10 mouse cellular contexts compared by ENCODE assay signal in genomic region chr19:46607424-46607823, GRCm38 (mm10). TPM values are rescaled to one million over a fixed set of nuclear protein-coding genes. Genes with fewer than 3 reads are reported as not detected.
DNase-seq lines count a peak whose midpoint lies in the region; ATAC-seq and TF ChIP-seq lines count a peak whose summit lies in the region.
"Had no signal": no experiment of that assay in that cellular context is flagged by ENCODE, and none has a peak within 500 bp of the region (broad histone marks: within the 10 kb centered on the region; RNA-seq: fewer than 3 reads in every experiment).

No protein-coding gene starts in this region.

- peak; percentile 89 for ATAC-seq in frontal cortex, adult (ENCODE audit: low TSS enrichment)
- peak; percentile 62; the same call in 1 of the 2 replicates for ATAC-seq in liver, embryonic 16.5 days (ENCODE audit: low read depth)

- DNase-seq in frontal cortex, postnatal 14 days (ENCODE audit: low spot score in 2 of 2), result no peak
- no peak for DNase-seq in testis, postnatal 14 days (ENCODE audit: low spot score)
- DNase-seq in thymus, postnatal 36 days, result peak; percentile 44 to 55
- no peak for DNase-seq in left cerebral cortex, postnatal 4 days
- DNase-seq in spleen, postnatal 10 days (ENCODE audit: low spot score in 2 of 2), result no peak

- H3K27ac ChIP-seq in testis, adult 2 months (ENCODE audit: control insufficient read depth, insufficient read depth, low read depth, low read length), result no peak overlapping the region
- H3K27ac ChIP-seq in liver, embryonic 16.5 days (ENCODE audit: low read length), result no peak overlapping the region
- H3K27ac ChIP-seq: midbrain, embryonic 12.5 days had no signal

- TF ChIP-seq POLR2A in testis, adult 2 months (IDR thresholded peaks at IDR 0.05; ENCODE audit: control insufficient read depth, low read depth, low read length), result no peak

- peak; percentile 39; the same call in 1 of the 2 replicates for TF ChIP-seq CTCF in testis, adult 2 months (IDR thresholded peaks at IDR 0.05; ENCODE audit: control insufficient read depth, insufficient read depth, insufficient replicate concordance, low read depth, low read length)

- H3K9me3 ChIP-seq in liver, embryonic 16.5 days (replicated peaks; ENCODE audit: control insufficient read depth, low read length), result no peaks in the 10 kb centered on the region
- H3K9me3 ChIP-seq: G1E; midbrain, embryonic 12.5 days had no signal

- no peaks in the 10 kb centered on the region for H3K27me3 ChIP-seq in testis, adult 2 months (ENCODE audit: control insufficient read depth, insufficient read depth, low read length)
- H3K27me3 ChIP-seq in liver, embryonic 16.5 days (ENCODE audit: control insufficient read depth, insufficient read depth, low read depth, low read length), result no peaks in the 10 kb centered on the region
- H3K27me3 ChIP-seq: midbrain, embryonic 12.5 days had no signal

- H3K9ac ChIP-seq in liver, embryonic 16.5 days (ENCODE audit: low read depth, low read length), result no peak overlapping the region
- H3K9ac ChIP-seq: midbrain, embryonic 12.5 days had no signal

- intact Hi-C loops in left cerebral cortex, postnatal 4 days (cut with DNase I), result no loop called here

- no peak overlapping the region for H3K4me3 ChIP-seq in testis, adult 2 months (ENCODE audit: control insufficient read depth, low read depth, low read length)
- H3K4me3 ChIP-seq in liver, embryonic 16.5 days (ENCODE audit: low read depth, low read length), result no peak overlapping the region
- H3K4me3 ChIP-seq: midbrain, embryonic 12.5 days had no signal

- 30% methylated on average over 7 of the region's 7 CpGs for WGBS in liver, embryonic 16.5 days (ENCODE audit: insufficient replicate concordance)

- no peak overlapping the region for H3K4me2 ChIP-seq in liver, embryonic 16.5 days (ENCODE audit: low read depth, low read length)
- H3K4me2 ChIP-seq: midbrain, embryonic 12.5 days had no signal

- H3K4me1 ChIP-seq in testis, adult 2 months (ENCODE audit: control insufficient read depth, insufficient read depth, low read length), result peaks cover 2% of the 10 kb centered on the region
- peaks cover 13% of the 10 kb centered on the region for H3K4me1 ChIP-seq in liver, embryonic 16.5 days (ENCODE audit: control insufficient read depth, low read depth, low read length)
- H3K4me1 ChIP-seq: midbrain, embryonic 12.5 days had no signal

- H3K36me3 ChIP-seq in testis, adult 2 months (ENCODE audit: control insufficient read depth, insufficient read depth, low read length), result no peaks in the 10 kb centered on the region
- H3K36me3 ChIP-seq in liver, embryonic 16.5 days (ENCODE audit: control insufficient read depth, insufficient read depth), result no peaks in the 10 kb centered on the region

RNA-seq across cellular contexts. Expression of gene Wbp1l, which starts 8.5 kb away (rescaled TPM):
- 16.9 and 17.1 TPM in 2 replicates for polyA plus RNA-seq in testis, adult 2 months (2012; rRNA removed)
- polyA plus RNA-seq in liver, embryonic 16.5 days (2015; fragmentation: Nextera tagmentation; extraction: Ambion mirVana), result 24.8 and 31.5 TPM in 2 replicates
- total RNA-seq in left cerebral cortex, postnatal 4 days (2021), result 10 to 100 TPM; 43.1 to 45.3 TPM

RNA-seq across cellular contexts. Expression of gene Sfxn2, which starts 34.3 kb away (rescaled TPM):
- 1.5 TPM in 2 replicates for polyA plus RNA-seq in testis, adult 2 months (2012; rRNA removed)
- polyA plus RNA-seq in liver, embryonic 16.5 days (2015; fragmentation: Nextera tagmentation; extraction: Ambion mirVana), result 33.4 and 37.6 TPM in 2 replicates
- total RNA-seq in left cerebral cortex, postnatal 4 days (2021), result 10 to 100 TPM; 12.6 to 13.7 TPM

RNA-seq across cellular contexts. Expression of gene Arl3, which starts 34.4 kb away (rescaled TPM):
- 214 and 266 TPM in 2 replicates for polyA plus RNA-seq in testis, adult 2 months (2012; rRNA removed)
- polyA plus RNA-seq in liver, embryonic 16.5 days (2015; fragmentation: Nextera tagmentation; extraction: Ambion mirVana), result 23.6 and 27.1 TPM in 2 replicates
- total RNA-seq in left cerebral cortex, postnatal 4 days (2021), result 100 to 1,000 TPM; 102 to 107 TPM

Comparison
In these comparisons a context has a peak if more than half of its experiments do, and no peak if none do; other contexts are left out.
1. DNase-seq: peak in thymus, postnatal 36 days (2 of 2); none in frontal cortex, postnatal 14 days (0 of 2), testis, postnatal 14 days (single experiment), left cerebral cortex, postnatal 4 days (single experiment) and spleen, postnatal 10 days (0 of 2).
2. RNA of gene Sfxn2, which starts 34.3 kb away (polyA plus RNA-seq): 33.4 to 37.6 TPM in liver, embryonic 16.5 days; 1.5 TPM in testis, adult 2 months; every median in the first group is over 10 times any median in the second.